Mouse (Mus musculus) hindbrain, embryonic 13.5 days (tissue): Measurements from ENCODE around the gene Slc46a3. TPM values are rescaled to one million over a fixed set of nuclear protein-coding genes. Genes with fewer than 3 reads are reported as not detected.
"Not testable (repeated sequence)": the region's sequence is repeated elsewhere in the genome, so short reads cannot be mapped to it uniquely, and the experiment has no call there.

Experiments used
- ATAC-seq: fragments of 200-750 bp; cut with Nextera tagmentation; 2 replicates; pipeline ENCODE4 v1.8.0; 2017; ENCODE audit warnings: moderate TSS enrichment; ENCODE audit not compliant: low FRiP score
- H3K27ac ChIP-seq: fragments of 300-500 bp; sonication (generic); 2 replicates; pipeline ENCODE4 v1.5.1; 2015; ENCODE audit warnings: inconsistent platforms, mild to moderate bottlenecking, moderate library complexity
- H3K27me3 ChIP-seq: fragments of 300-500 bp; sonication (generic); 2 replicates; pipeline ENCODE4 v1.6.1; 2015; ENCODE audit warnings: mild to moderate bottlenecking, inconsistent platforms
- H3K36me3 ChIP-seq: fragments of 300-500 bp; sonication (generic); 2 replicates; pipeline ENCODE4 v1.6.1; 2015; ENCODE audit warnings: mild to moderate bottlenecking, inconsistent platforms
- H3K4me1 ChIP-seq: fragments of 300-500 bp; sonication (generic); replicated peaks from 2 replicates; pipeline ENCODE4 v1.6.1; 2015; ENCODE audit warnings: inconsistent platforms
- H3K4me2 ChIP-seq: fragments of 300-500 bp; sonication (generic); 2 replicates; pipeline ENCODE4 v1.6.1; 2015; ENCODE audit warnings: inconsistent platforms, mild to moderate bottlenecking, moderate library complexity
- H3K4me3 ChIP-seq: fragments of 300-500 bp; sonication (generic); 2 replicates; pipeline ENCODE4 v1.5.1; 2015; ENCODE audit warnings: mild to moderate bottlenecking, inconsistent platforms
- H3K9ac ChIP-seq: fragments of 300-500 bp; sonication (generic); 2 replicates; pipeline ENCODE4 v1.6.1; 2015; ENCODE audit warnings: mild to moderate bottlenecking, inconsistent platforms
- H3K9me3 ChIP-seq: fragments of 300-500 bp; sonication (generic); 2 replicates; pipeline ENCODE4 v1.6.1; 2016; ENCODE audit warnings: inconsistent platforms
- WGBS: fragments of 180-500 bp; shearing (Covaris S2); methylation state at CpG from one replicate; pipeline ENCODE4 v1.1.7; 2015; 5-methylcytosine and 5-hydroxymethylcytosine counted together
- polyA plus RNA-seq: library from polyadenylated mRNA; unstranded; fragments of >200 nt; fragmentation: Nextera tagmentation; extraction: Ambion mirVana; gene quantifications from 2 replicates; pipeline ENCODE4 v1.2.1, GENCODE M21; 2015

The Slc46a3 gene
- polyA plus RNA-seq, 1 experiment from 2014 or later: 4.5 TPM

DNA sequence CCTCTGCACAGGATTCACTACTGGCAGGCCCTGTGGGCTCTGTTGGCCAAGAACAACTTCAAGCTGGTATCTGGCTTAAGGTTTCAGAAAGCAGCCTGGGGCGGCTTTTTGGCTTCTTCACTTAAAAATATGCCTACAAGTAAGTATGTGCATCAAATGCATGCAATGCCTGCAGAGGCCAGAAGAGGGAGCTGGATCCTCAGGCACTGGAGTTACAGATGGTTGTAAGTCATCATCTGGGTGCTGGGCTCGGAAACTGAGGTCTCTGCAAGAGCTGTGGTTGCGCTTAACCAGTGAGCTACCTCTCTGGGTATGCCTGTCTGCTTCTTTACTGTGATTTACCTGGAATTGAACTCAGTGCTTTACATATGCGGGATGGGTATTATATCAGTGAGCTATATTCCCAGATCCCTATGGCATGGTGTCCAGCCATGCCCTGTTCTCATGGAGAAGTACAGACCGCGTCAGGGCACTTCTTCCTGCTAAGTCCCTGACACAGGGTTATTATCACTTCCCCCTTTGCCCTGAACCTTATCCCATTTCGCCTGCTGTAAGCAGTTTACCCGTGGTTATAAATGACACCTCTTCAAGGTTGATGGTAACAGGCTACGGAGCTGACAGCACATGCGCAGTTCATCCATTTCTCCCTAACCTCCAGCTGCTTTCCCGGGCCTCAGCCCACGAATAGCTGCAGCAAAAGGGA, 16.3 kb upstream of the Slc46a3 start:
- Histone ChIP-seq H3K27ac (no peak overlapping the region), H3K4me3 (no peak overlapping the region), H3K36me3 (no peaks in the 10 kb centered on the region), H3K9ac (no peak overlapping the region), H3K9me3 (0 out of 2 replicates have a peak, but pooled peaks cover 3% of the 10 kb centered on the region), H3K4me1 (no peaks in the 10 kb centered on the region), H3K4me2 (no peak overlapping the region), H3K27me3 (no peaks in the 10 kb centered on the region)
- 87% methylated on average over 12 of the region's 12 CpGs for WGBS
- ATAC-seq: no peak

DNA sequence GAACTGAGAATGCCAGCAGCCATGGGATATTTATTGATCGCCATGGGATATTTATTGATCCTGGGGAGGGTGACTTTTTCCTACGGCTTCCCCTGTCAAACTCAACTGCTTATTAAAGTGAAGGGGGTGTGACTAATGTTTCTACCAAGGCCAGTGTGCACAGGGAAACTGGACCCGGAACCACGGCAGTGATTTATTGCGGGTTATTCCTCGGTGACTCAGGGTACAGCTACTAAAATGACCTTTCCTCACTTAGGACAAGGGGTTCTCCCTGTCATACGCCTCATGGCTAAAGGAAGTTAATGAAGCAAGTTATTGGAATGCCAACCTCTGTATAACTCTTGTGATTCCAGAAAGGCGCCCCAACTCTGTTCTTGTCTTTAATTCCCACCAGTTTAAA, 13.2 kb upstream of the Slc46a3 start:
- H3K9me3 ChIP-seq: 0 out of 2 replicates have a peak, but pooled peaks cover 3% of the 10 kb centered on the region
- H3K27me3 ChIP-seq: no peaks in the 10 kb centered on the region
- H3K4me3 ChIP-seq: no peak overlapping the region
- ATAC-seq: no peak
- H3K27ac ChIP-seq: no peak overlapping the region
- no peak overlapping the region for H3K4me2 ChIP-seq
- no peaks in the 10 kb centered on the region for H3K4me1 ChIP-seq
- no peak overlapping the region for H3K9ac ChIP-seq
- H3K36me3 ChIP-seq: no peaks in the 10 kb centered on the region
- 90% methylated on average over 8 of the region's 8 CpGs for WGBS

DNA sequence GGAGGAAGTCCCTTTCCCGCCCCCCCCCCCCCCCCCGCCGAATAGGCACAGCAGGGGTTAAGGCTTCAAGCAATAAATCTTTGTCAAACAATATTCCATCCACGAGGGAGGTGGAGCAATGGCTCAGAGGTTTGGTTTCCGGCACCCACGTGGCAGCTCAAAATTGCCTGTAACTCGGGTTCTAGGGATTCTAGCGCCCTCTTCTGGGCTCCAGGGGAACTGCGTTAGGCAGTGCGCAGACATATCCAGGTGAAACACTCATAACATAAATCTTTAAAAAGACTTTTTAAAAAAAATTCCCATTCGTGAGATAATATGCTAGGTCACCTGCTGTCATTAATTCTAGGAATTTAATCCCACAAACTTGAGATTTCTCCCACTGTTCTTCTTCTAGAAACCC, 12.5 kb upstream of the Slc46a3 start:
- Histone ChIP-seq H3K4me3 (no peak overlapping the region), H3K36me3 (no peaks in the 10 kb centered on the region), H3K27ac (no peak overlapping the region), H3K9ac (no peak overlapping the region), H3K4me2 (no peak overlapping the region), H3K9me3 (0 out of 2 replicates have a peak, but pooled peaks cover 3% of the 10 kb centered on the region), H3K4me1 (no peaks in the 10 kb centered on the region), H3K27me3 (no peaks in the 10 kb centered on the region)
- ATAC-seq: no peak
- 53% methylated on average over 11 of the region's 11 CpGs for WGBS

DNA sequence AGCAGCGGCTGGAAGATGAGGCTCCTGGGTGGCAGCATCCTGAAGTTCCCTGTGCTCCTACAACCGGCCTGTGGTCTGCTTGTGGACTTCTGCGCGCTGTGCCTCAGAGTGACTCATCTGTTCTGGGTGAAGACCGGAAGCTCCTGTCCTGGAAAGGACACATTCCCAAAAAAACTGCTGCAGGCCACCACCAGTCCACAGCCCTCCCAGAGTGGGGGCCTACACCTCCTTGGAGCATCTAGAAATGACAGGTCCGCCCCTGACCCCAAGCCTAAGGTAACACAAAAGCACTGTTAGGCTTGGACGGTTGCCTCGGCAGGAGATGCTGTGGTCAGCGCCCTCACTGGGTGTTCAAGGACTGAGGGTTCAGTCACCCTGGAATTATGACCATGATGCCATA, 8.6 kb upstream of the Slc46a3 start:
- no peaks in the 10 kb centered on the region for H3K36me3 ChIP-seq
- no peaks in the 10 kb centered on the region for H3K4me1 ChIP-seq
- no peak overlapping the region for H3K4me2 ChIP-seq
- ATAC-seq: no peak
- H3K4me3 ChIP-seq: no peak overlapping the region
- H3K9me3 ChIP-seq: no peaks in the 10 kb centered on the region
- 85% methylated on average over 9 of the region's 9 CpGs for WGBS
- no peak overlapping the region for H3K27ac ChIP-seq
- 0 out of 2 replicates have a peak, but pooled peaks cover under 1% of the 10 kb centered on the region for H3K27me3 ChIP-seq
- no peak overlapping the region for H3K9ac ChIP-seq

DNA sequence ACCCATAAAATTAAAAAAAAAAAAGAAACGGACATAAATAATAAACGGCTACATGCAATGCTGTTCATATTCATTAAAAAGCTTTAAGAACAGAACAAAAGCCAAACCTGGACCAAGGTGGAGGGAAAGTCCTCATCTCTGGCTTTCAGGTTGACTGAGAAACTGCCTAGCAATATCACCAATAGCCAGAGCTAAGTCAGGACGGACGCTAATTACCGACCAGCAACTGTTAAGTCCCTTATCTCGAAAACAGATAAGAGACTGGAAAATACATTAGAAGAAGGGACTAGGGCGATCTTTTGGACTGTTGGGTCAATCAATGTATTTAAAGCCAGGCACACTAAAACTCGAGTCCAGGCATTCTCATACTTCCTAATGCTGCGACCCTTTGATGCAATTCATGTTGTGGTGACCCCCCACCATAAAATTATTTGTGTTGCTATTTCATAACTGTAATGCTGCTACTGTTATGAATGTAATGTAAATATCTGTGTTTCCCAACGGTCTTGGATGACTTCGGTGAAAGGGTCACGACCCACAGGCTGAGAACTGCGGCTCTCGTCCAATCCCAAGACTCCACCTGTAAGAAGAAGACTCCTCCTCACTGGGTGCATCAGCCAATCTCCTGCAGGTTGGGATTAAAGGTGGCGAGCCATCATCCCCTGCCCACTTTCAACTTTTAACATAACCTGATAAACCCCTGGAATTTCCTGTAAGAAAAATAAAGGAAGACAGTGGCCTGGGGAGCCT, 7.6 kb upstream of the Slc46a3 start:
- H3K27ac ChIP-seq: no peak overlapping the region
- no peaks in the 10 kb centered on the region for H3K36me3 ChIP-seq
- H3K4me3 ChIP-seq: no peak overlapping the region
- 0 out of 2 replicates have a peak, but pooled peaks cover 6% of the 10 kb centered on the region for H3K27me3 ChIP-seq
- no peak overlapping the region for H3K4me2 ChIP-seq
- no peak for ATAC-seq
- no peak overlapping the region for H3K9ac ChIP-seq
- 88% methylated on average over 15 of the region's 15 CpGs for WGBS
- no peaks in the 10 kb centered on the region for H3K4me1 ChIP-seq
- H3K9me3 ChIP-seq: no peaks in the 10 kb centered on the region

DNA sequence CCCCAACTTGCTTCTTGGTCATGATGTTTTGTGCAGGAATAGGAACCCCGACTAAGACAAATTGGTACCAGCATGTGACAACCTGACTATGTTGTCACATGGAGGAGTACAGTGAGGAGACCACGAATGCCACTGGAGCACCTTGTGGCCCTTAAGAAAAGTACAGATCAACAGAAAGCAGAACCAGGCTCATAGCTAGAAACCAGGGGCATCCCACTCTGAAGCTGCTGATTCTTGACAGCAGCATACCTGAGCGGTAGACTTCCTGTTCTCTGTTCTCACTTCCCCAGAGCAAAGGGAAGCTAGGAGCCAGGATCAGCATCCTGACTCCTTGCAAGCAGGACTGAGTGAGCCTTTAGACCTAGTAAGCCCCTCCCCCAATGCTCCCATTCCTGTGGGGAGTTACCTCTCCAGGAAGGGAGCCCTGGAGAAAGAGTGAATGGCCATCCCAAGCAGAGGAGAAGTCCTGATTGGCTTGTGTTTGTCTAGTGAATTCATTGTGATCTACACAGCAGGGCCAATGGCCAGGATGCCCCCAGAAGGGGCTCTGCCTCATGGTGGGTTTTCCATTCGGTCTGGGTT, 4.4 kb upstream of the Slc46a3 start:
- H3K36me3 ChIP-seq: no peaks in the 10 kb centered on the region
- WGBS: 64% methylated on average over 4 of the region's 4 CpGs

DNA sequence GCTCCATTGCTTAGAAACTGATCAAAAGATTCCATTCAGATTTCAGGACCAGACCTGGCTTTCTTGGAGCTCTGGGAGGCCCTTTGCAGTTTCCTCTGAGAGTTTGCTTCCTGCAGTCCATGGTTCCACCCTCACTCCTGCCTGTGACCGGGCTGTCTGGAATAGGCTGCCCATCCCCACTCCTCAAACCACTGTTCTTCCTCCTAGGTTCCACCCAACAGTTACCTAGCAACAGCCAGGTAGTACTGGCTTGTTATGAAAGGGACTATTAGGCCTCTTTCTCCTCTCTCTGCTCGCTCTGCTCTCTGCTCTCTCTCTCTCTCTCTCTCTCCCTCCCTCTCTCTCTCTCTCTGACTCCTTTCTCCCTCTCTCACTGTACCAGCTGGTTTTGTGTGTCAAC, 3.6 kb upstream of the Slc46a3 start:
- no peak overlapping the region for H3K4me3 ChIP-seq
- H3K27ac ChIP-seq: no peak overlapping the region
- H3K4me2 ChIP-seq: no peak overlapping the region
- whole genome bisulfite sequencing: 76% methylated on average over 2 of the region's 2 CpGs
- H3K9ac ChIP-seq: no peak overlapping the region
- H3K4me1 ChIP-seq: peaks cover 20% of the 10 kb centered on the region
- no peak for ATAC-seq
- no peaks in the 10 kb centered on the region for H3K36me3 ChIP-seq
- H3K9me3 ChIP-seq: no peaks in the 10 kb centered on the region
- H3K27me3 ChIP-seq: peaks cover 16% of the 10 kb centered on the region

More for the DNA sequence above, 4.4 kb upstream of the Slc46a3 start:
- ATAC-seq: no peak
- Histone ChIP-seq H3K4me3 (no peak overlapping the region), H3K27me3 (peaks cover 13% of the 10 kb centered on the region), H3K4me1 (peaks cover 12% of the 10 kb centered on the region), H3K9me3 (no peaks in the 10 kb centered on the region), H3K27ac (no peak overlapping the region), H3K9ac (no peak overlapping the region), H3K4me2 (no peak overlapping the region)

DNA sequence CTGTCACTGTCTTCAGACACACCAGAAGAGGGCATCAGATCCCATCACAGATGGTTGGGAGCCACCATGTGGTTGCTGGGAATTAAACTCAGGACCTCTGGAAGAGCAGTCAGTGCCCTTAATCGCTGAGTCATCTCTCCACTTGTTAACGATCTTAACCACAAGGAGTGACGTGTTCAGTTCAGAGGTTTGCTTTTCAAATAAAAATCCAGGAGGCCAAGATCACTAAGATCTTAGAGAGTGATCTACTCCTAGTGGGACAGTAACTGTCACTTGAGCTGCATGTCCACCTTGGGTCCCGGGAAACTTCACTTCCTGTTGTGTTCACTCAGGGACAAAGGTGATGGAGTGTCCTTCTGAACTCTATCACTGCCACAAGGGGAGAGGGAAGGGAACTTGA, 1.9 kb upstream of the Slc46a3 start:
- H3K9me3 ChIP-seq, H3K4me3 ChIP-seq, ATAC-seq, H3K4me2 ChIP-seq, H3K9ac ChIP-seq, H3K36me3 ChIP-seq, H3K27ac ChIP-seq: not testable (repeated sequence)
- Histone ChIP-seq H3K27me3 (peaks cover 23% of the 10 kb centered on the region), H3K4me1 (peaks cover 26% of the 10 kb centered on the region)
- 89% methylated on average over 4 of the region's 4 CpGs for WGBS

DNA sequence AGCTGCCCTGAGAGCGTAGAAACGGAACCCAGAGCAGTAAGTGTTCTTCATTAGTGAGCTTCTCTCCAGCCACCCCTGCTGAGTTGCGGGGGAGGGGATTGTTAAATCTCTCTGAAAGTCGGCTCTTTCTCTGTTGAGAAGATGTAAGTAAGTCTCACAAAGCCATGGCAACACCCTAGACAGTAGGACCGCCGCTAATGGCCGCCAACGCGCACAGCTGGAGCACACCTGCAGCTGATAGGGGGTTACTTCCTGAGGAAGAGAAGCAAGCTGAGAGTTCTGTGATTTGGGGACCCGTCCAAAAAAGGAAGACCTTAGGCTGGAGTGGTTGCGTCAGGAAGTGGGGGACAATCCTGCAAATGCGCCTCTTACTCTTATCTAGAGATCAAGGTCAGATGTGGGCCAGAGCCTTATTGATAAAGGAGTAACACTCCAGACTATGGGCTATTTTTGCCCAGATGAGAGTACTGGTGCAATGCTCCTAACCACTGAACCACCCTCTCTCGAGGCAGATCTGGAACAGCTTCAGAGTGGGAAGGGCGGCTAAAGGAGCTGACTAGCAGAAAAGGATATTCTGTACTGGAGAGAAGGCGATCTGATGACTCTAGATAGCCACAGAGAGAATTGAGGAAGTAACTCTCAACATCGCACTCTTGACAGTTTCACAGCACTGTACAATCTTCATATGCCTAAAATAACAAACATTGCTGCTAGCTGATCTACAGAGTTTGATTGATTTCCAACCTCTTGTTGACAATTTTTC, 1.0 kb upstream of the Slc46a3 start:
- Histone ChIP-seq H3K27me3 (peaks cover 23% of the 10 kb centered on the region), H3K27ac (no peak overlapping the region), H3K36me3 (no peaks in the 10 kb centered on the region), H3K4me3 (peak overlapping the region; percentile 67), H3K9me3 (no peaks in the 10 kb centered on the region), H3K9ac (no peak overlapping the region), H3K4me2 (peak overlapping the region; percentile 90), H3K4me1 (peaks cover 26% of the 10 kb centered on the region)
- ATAC-seq: no peak
- 25% methylated on average over 16 of the region's 16 CpGs for WGBS

DNA sequence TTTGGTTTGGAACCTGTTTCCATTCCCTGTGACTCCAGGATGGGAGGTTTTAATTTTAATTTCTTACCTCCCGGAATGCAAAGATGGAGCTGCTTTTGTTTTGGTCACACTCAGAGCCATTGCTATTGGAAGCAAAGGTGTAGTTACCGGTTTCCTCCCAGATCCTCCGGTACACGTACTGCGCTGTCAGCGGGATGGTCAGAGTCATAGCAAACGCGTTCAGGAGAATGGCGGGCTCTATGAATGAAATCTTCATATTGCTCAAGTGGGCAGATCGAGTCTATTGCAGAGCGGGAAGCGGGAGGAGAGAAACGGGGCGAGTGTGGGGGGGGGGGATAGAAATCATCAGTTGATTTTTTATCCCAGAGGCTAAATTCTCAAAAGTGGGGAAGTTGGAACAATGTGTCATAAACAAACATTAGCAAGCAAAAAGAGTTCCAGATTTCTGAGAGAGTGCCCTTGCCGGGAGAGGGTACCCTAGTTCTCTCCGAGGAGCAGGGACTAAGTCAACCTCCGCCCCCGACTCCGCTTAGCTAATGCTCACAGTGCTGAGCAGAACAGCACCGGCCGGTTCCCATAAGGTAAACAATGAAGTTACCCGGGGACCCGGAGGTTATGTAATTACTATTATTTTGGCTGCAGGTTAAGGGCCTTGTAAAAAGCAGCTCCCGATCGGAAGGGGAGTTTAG, 705 bp downstream of the Slc46a3 start:
- WGBS: 2% methylated on average over 25 of the region's 25 CpGs
- H3K27ac ChIP-seq: no peak overlapping the region; the same call in 1 of the 2 replicates
- H3K4me2 ChIP-seq: peak overlapping the region; percentile 90
- H3K4me3 ChIP-seq: peak overlapping the region; percentile 67
- H3K9me3 ChIP-seq: no peaks in the 10 kb centered on the region
- H3K36me3 ChIP-seq: no peaks in the 10 kb centered on the region
- H3K4me1 ChIP-seq: peaks cover 26% of the 10 kb centered on the region
- peaks cover 23% of the 10 kb centered on the region for H3K27me3 ChIP-seq
- peak; percentile 48 for ATAC-seq
- peak overlapping the region; percentile 70 for H3K9ac ChIP-seq

DNA sequence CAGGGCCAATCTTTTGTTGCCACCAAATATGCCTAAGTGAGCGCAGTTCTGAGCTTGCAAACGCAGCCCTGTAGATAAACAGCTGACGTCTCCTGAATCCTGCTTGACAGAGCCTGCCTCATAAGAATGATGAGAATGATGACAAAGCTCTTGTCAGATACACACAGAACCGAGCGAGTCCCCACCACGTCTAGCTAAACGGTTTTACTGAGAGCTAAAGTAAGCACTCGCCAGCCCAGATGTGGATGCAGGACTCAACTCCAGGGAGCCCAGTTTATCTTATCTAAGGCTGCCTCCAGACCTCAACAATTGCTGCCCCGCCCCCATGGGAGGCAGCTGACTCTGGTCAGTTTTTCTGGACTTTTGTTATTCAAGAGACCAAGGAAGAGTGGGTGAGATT, 1.5 kb downstream of the Slc46a3 start:
- 10% methylated on average over 9 of the region's 9 CpGs for WGBS
- ATAC-seq: no peak
- H3K4me2 ChIP-seq: peak overlapping the region; percentile 90
- no peak overlapping the region for H3K4me3 ChIP-seq
- no peaks in the 10 kb centered on the region for H3K36me3 ChIP-seq
- peaks cover 26% of the 10 kb centered on the region for H3K4me1 ChIP-seq
- peak overlapping the region; percentile 49; the same call in 1 of the 2 replicates for H3K9ac ChIP-seq
- H3K27me3 ChIP-seq: peaks cover 22% of the 10 kb centered on the region
- H3K27ac ChIP-seq: no peak overlapping the region
- no peaks in the 10 kb centered on the region for H3K9me3 ChIP-seq
